Mouse (Mus musculus): ENCODE measurements at regions not wholly inside any gene's neighbourhood (a gene's known extent, or its start where the extent isn't known, plus 50 kb on each side); places are given as distances from the start of the nearest gene placed in this dataset.

DNA sequence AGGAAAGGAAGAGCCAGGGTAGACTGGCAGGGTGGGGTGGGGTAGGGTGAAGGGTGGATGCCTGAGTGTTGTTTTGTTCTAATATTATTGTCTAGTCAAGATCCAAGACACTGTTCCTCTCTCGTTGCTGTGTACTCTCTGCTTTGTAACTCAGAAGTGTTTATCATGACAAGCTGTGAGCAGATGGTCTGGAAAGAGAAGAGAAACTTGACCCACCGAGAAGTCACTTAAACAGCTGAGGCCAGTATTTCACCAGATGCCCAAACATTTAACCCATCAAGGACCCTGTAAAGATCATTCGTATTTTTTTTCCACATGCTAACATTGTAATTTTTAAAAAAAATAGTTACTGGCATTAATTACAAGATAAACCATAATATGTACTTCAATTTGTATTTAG is 178.7 kb upstream of the Trp63 start:
- no peak for TF ChIP-seq USF1 (IDR thresholded peaks at IDR 0.05; ENCODE audit: low read depth)
- no peak for TF ChIP-seq MAX (IDR thresholded peaks at IDR 0.05; ENCODE audit: low read depth)
